In the genomic region with DNA sequence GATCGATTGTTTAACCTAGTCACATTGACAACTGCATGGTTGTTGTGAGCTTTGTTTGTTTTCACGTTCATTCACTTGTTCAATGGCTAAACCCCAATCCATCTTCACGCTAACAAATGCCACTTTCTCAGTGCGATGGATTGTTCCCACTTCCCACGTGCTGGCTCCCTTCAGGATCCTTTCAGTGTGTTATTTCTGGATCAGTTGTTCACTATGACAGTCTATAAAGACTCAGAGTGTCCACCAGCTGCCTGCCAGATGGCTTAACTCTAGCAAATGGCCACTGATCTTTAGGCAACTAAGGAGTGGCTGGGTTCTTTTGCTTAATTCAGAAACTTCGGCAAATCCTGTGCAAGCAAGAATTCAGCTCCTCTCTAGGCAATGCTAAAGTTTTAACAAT, we compare ENCODE assay signal across 11 mouse cellular contexts.
DNase-seq lines count a peak whose midpoint lies in the region; ATAC-seq and TF ChIP-seq lines count a peak whose summit lies in the region.
"Had no signal": no experiment of that assay in that cellular context is flagged by ENCODE, and none has a peak within 500 bp of the region (broad histone marks: within the 10 kb centered on the region; RNA-seq: fewer than 3 reads in every experiment).

No protein-coding gene starts in this region.

- H3K27me3 ChIP-seq in lung, postnatal 0 days (replicated peaks; ENCODE audit: insufficient read depth, low read length), result no peaks in the 10 kb centered on the region
- H3K27me3 ChIP-seq in forebrain, embryonic 16.5 days (replicated peaks; ENCODE audit: control insufficient read depth, insufficient read depth, low read length), result no peaks in the 10 kb centered on the region
- H3K27me3 ChIP-seq: heart, embryonic 15.5 days had no signal

- DNase-seq in lung, postnatal 0 days (ENCODE audit: low spot score), result peak; percentile 15
- DNase-seq in lung, postnatal 36 days, result no peak
- peak; percentile 50 for DNase-seq in left cerebral cortex, postnatal 4 days
- peak; percentile 8 for DNase-seq in right cerebral cortex, postnatal 14 days
- DNase-seq in kidney, adult 9 months, result no peak
- DNase-seq in thymus, postnatal 4 days, result no peak
- DNase-seq: cerebellum, postnatal 36 days had no signal

- no peak for TF ChIP-seq CTCF in lung, postnatal 0 days (IDR thresholded peaks at IDR 0.05)

- intact Hi-C loops in left cerebral cortex, postnatal 4 days (cut with DNase I), result loop anchor here (10.0 kb wide), 1 partner anchor 482 kb away; no protein-coding TSS in a partner anchor

- no peak overlapping the region for H3K4me2 ChIP-seq in lung, postnatal 0 days (replicated peaks; ENCODE audit: low read depth, low read length)
- H3K4me2 ChIP-seq in forebrain, embryonic 16.5 days (ENCODE audit: low read length), result no peak overlapping the region
- H3K4me2 ChIP-seq: heart, embryonic 15.5 days had no signal

- no peak for ATAC-seq in lung, postnatal 0 days
- ATAC-seq in forebrain, embryonic 16.5 days, result peak; percentile 94
- no peak for ATAC-seq in monocyte, adult 5-6 weeks (replicated peaks; ENCODE audit: insufficient number of reproducible peaks, low FRiP score, low TSS enrichment, poor library complexity, severe bottlenecking)

- no peaks in the 10 kb centered on the region for H3K36me3 ChIP-seq in lung, postnatal 0 days (ENCODE audit: insufficient read depth, low read length)
- H3K36me3 ChIP-seq in forebrain, embryonic 16.5 days (ENCODE audit: control insufficient read depth, insufficient read depth), result no peaks in the 10 kb centered on the region
- H3K36me3 ChIP-seq: G1E; heart, embryonic 15.5 days had no signal

- H3K4me3 ChIP-seq in lung, postnatal 0 days (ENCODE audit: low read depth, low read length), result no peak overlapping the region
- no peak overlapping the region for H3K4me3 ChIP-seq in forebrain, embryonic 16.5 days (replicated peaks; ENCODE audit: low read length)
- H3K4me3 ChIP-seq: heart, embryonic 15.5 days had no signal

- H3K27ac ChIP-seq in lung, postnatal 0 days (ENCODE audit: low read length), result no peak overlapping the region
- no peak overlapping the region for H3K27ac ChIP-seq in forebrain, embryonic 16.5 days (ENCODE audit: low read length)
- H3K27ac ChIP-seq: heart, embryonic 15.5 days had no signal

- WGBS in lung, postnatal 0 days, result 36% methylated on average over 6 of the region's 6 CpGs
- 5% methylated on average over 6 of the region's 6 CpGs for WGBS in forebrain, embryonic 16.5 days

- no peaks in the 10 kb centered on the region for H3K9me3 ChIP-seq in lung, postnatal 0 days (ENCODE audit: low read length)
- H3K9me3 ChIP-seq in forebrain, embryonic 16.5 days (ENCODE audit: control insufficient read depth, low read length), result no peaks in the 10 kb centered on the region
- H3K9me3 ChIP-seq: G1E; heart, embryonic 15.5 days had no signal

- no peak for TF ChIP-seq EP300 in lung, postnatal 0 days (IDR thresholded peaks at IDR 0.05)

- H3K4me1 ChIP-seq in lung, postnatal 0 days (ENCODE audit: insufficient read depth, low read depth, low read length), result no peaks in the 10 kb centered on the region
- no peaks in the 10 kb centered on the region for H3K4me1 ChIP-seq in forebrain, embryonic 16.5 days (replicated peaks; ENCODE audit: control insufficient read depth, insufficient read depth, low read length)
- H3K4me1 ChIP-seq: heart, embryonic 15.5 days had no signal

- no peak overlapping the region for H3K9ac ChIP-seq in lung, postnatal 0 days (replicated peaks; ENCODE audit: low read depth)
- H3K9ac ChIP-seq in forebrain, embryonic 16.5 days (replicated peaks; ENCODE audit: low read depth, low read length), result no peak overlapping the region
- H3K9ac ChIP-seq: heart, embryonic 15.5 days had no signal

Comparison
In these comparisons a context has a peak if more than half of its experiments do, and no peak if none do; other contexts are left out.
1. DNase-seq: peak in lung, postnatal 0 days (single experiment), left cerebral cortex, postnatal 4 days (single experiment) and right cerebral cortex, postnatal 14 days (single experiment); none in lung, postnatal 36 days (single experiment), kidney, adult 9 months (single experiment) and thymus, postnatal 4 days (single experiment).